Mouse (Mus musculus): Measurements from ENCODE around the gene Ptges2. TPM values are rescaled to one million over a fixed set of nuclear protein-coding genes. Genes with fewer than 3 reads are reported as not detected.

Gene Ptges2
- polyA plus RNA-seq (2012; ENCODE audit: low replicate concordance), result 2.4 and 4.3 TPM in 2 replicates

DNA sequence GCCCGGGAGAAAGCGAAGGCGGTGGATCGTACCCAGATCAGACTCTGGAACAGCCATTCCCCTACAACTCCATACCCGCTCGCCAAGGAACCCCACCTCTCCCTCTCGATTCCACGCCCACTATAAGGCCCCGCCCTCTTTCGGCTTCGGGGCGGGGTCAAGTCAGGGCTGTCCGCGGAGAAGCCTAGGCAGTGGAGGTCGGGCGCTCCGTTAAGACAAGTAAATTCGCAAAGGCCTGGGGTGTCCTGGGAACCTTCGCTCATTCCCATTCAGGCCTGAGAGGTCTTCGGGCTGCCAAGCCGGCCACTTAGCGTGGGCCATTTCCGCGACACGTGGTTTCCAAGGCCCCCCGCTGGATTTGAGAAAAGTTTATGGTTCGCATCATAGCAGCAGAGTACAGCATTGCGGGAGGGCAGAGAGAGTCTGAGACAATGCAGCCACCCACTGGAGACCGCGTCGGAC lies at the start of gene Ptges2:
Ptges2 (plus strand) TSS at position 413 of the 462 bp plus-strand sequence.

DNA sequence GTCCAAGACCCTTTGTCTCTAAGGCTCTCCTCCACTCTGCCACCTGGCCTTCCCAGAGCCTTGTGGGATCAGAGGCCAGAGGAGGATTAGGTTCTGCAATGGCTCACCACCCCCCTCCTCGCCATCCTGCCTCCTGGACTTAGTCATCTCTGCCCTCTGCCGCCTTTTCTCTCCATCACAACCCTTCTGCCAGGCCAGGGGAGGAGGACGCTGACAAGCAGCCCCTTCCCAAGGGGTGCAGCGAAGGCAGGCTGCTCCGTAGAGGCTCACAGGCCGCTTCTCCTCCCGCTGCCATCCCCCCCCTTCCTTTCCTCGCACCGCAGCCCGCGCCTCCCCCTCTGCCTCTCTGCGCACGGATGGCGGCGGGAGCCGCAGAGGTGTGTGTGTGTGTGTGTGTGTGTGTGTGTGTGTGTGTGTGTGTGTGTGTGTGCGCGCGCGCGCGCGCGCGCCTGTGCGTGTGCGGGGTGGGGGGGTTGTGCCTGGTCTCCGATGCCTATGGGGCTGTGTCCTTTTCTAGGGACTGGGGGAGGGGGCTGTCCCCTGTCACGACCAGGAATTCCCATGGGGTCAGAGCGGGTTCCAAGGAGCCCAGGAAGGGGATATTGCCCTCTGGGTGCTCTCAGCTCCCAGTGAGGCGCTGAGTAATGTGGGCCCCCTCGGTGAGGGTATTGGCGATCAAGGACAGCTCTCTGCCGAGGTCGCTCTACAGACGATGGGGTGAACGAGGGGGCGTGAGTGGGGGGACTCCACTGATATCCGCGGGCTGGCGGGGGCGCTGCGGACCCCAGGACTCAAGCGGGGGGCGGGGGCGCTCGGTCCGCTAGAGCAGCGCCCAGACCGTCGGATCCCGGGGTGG lies 43.3 kb upstream of the Ptges2 start, which contains the start of gene Ciz1:
Ciz1 (plus strand) TSS at position 177 of the 856 bp plus-strand sequence.

DNA sequence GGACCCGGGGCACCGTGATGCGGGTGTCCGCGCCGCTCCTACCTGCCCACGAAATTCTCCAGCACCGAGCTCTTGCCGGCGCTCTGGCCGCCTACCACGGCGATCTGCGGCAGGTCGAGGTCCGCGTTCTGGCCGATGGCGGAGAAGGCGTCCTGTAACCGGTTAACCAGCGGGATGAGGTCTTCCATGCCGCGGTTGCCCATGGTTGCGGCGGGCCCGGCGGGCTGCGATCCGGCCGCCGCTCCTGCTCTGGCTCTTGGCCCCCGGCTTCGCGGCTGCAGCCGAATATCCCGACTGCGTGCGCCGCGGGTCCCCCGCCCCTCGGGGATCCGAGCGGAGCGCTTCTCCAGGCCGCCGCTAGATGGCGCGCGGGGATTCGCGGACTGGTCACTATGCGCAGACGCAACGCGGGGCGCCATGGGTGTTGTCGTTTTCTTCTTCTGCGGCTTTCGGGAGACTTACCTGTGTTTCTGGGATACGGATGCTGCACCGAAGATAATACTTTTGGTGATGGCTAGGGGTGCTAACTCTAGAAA lies 42.6 kb upstream of the Ptges2 start, which contains the start of gene Dnm1:
Dnm1 (minus strand) TSS at position 332 of the 536 bp plus-strand sequence.

DNA sequence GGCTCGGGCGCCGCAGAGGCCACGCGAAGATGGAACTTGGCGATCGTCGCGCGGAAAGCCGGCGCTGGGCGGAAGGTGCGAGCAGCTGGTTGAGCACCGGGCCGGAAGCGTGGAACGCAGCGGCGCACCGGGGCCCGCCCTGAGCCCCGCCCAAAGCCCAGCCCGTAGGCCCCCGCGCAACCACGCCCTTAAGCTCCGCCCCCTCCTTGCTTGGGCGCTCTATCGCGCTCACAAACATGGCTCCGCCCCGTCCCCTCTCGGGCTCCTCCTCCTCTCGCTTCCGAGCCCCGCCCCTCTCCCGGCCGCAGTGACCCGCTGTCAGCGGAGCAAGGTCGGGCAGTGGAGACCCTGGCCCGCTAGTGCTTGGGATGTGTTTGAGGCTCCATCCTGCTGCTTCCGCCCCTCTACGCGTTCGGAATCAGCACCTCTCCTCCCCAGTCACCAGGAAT lies 13.9 kb upstream of the Ptges2 start, which contains the start of gene 1110008P14Rik:
1110008P14Rik (minus strand) TSS at position 164 of the 449 bp plus-strand sequence.

DNA sequence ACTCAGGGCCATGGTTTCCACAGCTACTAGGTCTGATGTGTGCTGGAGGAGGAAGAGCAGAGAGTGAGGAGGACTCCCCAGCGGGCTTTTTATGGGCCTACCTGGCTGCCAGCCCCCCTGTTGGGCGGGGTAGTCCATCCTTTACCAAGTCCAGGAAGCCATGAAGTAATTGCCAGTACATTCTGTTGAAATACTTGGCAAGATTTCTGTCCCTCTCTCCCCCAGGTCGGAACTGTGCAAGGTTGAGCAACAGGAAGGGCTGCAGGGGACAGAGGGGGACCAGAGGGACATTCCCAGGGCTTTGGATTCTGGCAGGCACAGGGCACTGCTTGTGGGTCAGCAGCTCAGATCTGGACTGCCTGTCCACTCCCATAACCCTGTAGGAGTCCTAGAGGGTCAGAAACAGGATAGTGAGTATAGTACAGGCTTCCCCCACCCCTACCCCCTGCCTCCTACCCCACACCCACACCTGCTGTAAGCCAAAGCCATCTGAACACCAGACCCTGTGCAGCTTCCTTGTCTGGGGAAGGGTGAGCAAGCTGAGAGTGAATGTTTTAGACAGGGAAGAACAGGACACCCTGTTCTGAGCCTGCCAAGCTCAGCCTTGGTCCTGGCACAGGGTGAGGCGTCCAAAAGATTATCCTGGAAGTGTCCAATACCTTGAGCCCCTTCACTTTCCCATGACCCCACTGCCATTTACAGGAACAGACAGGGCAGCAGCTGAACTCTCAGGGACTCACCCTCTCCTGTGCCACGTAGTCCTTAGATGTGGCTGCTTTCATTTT lies 7.8 kb upstream of the Ptges2 start, which contains the start of gene Lcn2:
Lcn2 (minus strand) TSS at position 547 of the 785 bp plus-strand sequence.

DNA sequence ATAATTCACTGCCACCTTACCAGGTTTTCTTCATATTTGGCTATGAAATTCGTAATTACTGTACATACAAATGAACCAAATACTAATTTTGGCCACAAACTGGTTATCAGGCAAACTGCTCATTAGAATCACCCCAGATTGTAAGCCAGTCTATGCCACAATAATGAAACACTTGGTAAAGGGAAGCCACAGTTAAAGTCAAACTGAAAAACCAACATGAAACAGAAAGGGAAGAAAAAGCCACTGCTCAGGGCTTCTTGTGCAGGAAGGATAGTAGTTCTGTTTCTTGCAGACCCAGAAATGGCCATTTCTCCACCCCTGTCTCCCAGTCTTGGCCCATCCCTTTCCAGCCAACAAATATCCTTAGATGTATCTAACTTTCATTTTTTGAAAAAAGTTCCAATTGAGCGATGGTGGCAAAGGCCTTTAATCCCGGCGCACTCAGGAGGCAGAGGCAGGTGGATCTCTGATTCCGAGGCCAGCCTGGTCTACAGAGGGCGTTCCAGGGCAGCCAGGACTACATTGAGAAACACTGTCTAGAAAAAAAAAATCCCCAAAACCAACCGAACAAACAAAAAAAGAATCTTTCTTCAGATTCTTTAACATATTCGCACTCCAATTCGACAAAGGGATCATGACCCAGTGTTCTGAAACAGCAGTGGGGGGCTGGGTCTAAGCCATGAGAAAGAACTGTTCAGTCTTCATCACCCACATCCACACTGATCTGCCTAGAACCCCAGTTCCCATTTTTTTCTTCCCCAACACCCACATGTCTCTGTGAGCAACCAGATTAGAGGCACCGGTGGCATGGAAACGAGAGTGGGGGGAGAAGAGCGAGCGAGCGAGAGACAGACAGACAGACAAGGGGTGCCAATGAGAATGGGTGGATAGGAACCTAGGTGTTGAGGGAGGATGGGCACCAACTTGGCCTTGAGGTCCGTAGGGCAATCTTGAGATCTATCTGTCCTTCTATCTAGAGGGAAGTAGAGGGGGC lies 54.4 kb downstream of the Ptges2 start, which contains the start of gene Naif1:
Naif1 (plus strand) TSS at position 697 of the 994 bp plus-strand sequence.

DNA sequence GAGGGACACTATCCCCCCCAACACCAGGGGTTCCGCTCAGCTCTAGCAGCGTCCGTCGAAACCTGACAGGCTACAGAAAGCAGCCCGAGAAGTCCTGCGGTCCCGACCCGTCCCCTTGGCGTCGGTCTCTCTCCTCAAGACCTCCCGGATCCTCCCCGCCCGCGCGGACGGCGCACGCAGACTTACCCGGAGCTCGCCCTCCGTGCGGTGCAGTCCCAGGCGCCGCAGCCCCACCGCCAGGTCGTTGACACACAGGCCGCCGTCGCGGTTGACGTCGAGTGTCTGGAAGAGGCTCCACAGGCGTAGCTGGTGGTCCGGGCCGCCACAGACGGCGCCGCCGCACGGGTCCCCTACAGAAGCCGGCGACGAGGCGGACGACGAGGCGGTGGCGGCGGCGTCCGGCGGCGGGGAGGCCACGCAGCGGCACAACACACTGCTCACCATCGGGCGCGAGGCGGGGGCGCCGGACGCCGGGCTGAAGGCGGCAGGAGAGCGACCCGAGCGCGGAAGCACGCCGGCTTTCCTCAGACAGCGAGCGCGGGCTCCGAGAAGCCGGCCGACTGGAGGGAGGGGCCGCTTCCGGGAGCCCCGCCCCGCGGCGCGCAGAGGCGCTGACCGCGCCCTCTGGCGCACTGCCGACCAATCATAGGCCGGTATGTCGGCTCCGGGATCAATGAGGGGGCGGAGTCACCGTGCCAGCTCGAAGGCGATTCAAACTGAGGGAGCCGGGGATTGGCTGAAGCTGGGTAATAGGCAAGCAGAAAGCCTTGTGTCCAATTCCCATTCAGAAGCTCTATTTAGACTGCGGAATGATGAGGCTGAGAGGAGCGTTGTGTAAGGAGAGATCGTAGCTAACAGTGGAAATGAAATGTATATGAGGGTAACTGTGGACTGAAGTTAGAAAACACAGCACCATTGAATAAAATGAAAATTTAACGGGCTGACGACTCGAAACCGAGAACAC lies 55.5 kb downstream of the Ptges2 start, which contains the start of gene Slc25a25:
Slc25a25 (minus strand) TSS at position 565 of the 964 bp plus-strand sequence.

Other genes with a start within 250 kb of the Ptges2 start
- 86.7 and 138 TPM in 2 replicates for gene Prrc2b, start 244.8 kb upstream of the Ptges2 start, polyA plus RNA-seq (2012; ENCODE audit: low replicate concordance)
- gene Pomt1, start 159.3 kb upstream of the Ptges2 start, polyA plus RNA-seq (2012; ENCODE audit: low replicate concordance), result 9.6 and 10.7 TPM in 2 replicates
- 38.9 and 93.1 TPM in 2 replicates for gene Uck1, start 135.7 kb upstream of the Ptges2 start, polyA plus RNA-seq (2012; ENCODE audit: low replicate concordance)
- 27.5 and 32.9 TPM in 2 replicates for gene Golga2, start 108.5 kb upstream of the Ptges2 start, polyA plus RNA-seq (2012; ENCODE audit: low replicate concordance)
- 25.0 and 195 TPM in 2 replicates for gene Swi5, start 107.8 kb upstream of the Ptges2 start, polyA plus RNA-seq (2012; ENCODE audit: low replicate concordance)
- gene Ciz1, start 43.6 kb upstream of the Ptges2 start, polyA plus RNA-seq (2012; ENCODE audit: low replicate concordance), result 191 and 234 TPM in 2 replicates
- gene Dnm1, start 42.6 kb upstream of the Ptges2 start, polyA plus RNA-seq (2012; ENCODE audit: low replicate concordance), result 1.2 TPM in 2 replicates
- gene 1110008P14Rik, start 14.0 kb upstream of the Ptges2 start, polyA plus RNA-seq (2012; ENCODE audit: low replicate concordance), result 169 and 253 TPM in 2 replicates
- 50.7 and 52.8 TPM in 2 replicates for gene Lcn2, start 7.6 kb upstream of the Ptges2 start, polyA plus RNA-seq (2012; ENCODE audit: low replicate concordance)
- 7.2 and 12.8 TPM in 2 replicates for gene Naif1, start 54.6 kb downstream of the Ptges2 start, polyA plus RNA-seq (2012; ENCODE audit: low replicate concordance)
- gene Slc25a25, start 55.5 kb downstream of the Ptges2 start, polyA plus RNA-seq (2012; ENCODE audit: low replicate concordance), result 14.7 and 24.4 TPM in 2 replicates
- 136 and 166 TPM in 2 replicates for gene Fam102a, start 139.4 kb downstream of the Ptges2 start, polyA plus RNA-seq (2012; ENCODE audit: low replicate concordance)
- 11.0 and 11.9 TPM in 2 replicates for gene Dpm2, start 175.0 kb downstream of the Ptges2 start, polyA plus RNA-seq (2012; ENCODE audit: low replicate concordance)
- gene Pip5kl1, start 178.9 kb downstream of the Ptges2 start, polyA plus RNA-seq (2012; ENCODE audit: low replicate concordance), result 0.16 TPM in 1 of 2 replicates, not detected in the other
- not detected in 2 replicates for gene 9430097D07Rik, start 179.8 kb downstream of the Ptges2 start, polyA plus RNA-seq (2012; ENCODE audit: low replicate concordance)
- gene St6galnac4, start 191.2 kb downstream of the Ptges2 start, polyA plus RNA-seq (2012; ENCODE audit: low replicate concordance), result 29.1 and 47.0 TPM in 2 replicates
- gene St6galnac6, start 203.8 kb downstream of the Ptges2 start, polyA plus RNA-seq (2012; ENCODE audit: low replicate concordance), result 15.4 and 20.9 TPM in 2 replicates
- gene Ak1, start 225.9 kb downstream of the Ptges2 start, polyA plus RNA-seq (2012; ENCODE audit: low replicate concordance), result 0.09 and 0.66 TPM in 2 replicates